Mouse (Mus musculus) CH12.LX (cell line): ENCODE results near the gene Wars. TPM values are rescaled to one million over a fixed set of nuclear protein-coding genes. Genes with fewer than 3 reads are reported as not detected.

Source experiments
- DNase-seq: peaks from one replicate; pipeline ENCODE4 v3.0.0-alpha.2; 2013; ENCODE audit errors: extremely low read depth
- H3K27ac ChIP-seq: 2 replicates; pipeline ENCODE4 v1.5.1; 2012; ENCODE audit warnings: low read depth, mild to moderate bottlenecking, control low read depth, moderate library complexity; ENCODE audit not compliant: insufficient read depth
- H3K27me3 ChIP-seq: replicated peaks from 2 replicates; pipeline ENCODE3; 2012; ENCODE audit warnings: inconsistent platforms
- H3K36me3 ChIP-seq, 2 experiments: replicated peaks in 1 of 2; 2 replicates each; pipeline versions ENCODE3 to v1.6.1; 2012; ENCODE audit warnings: inconsistent platforms in 1 of 2, low read length in 1 of 2, mild to moderate bottlenecking in 1 of 2, mixed read lengths in 1 of 2, moderate library complexity in 1 of 2; ENCODE audit not compliant: control insufficient read depth in 1 of 2, insufficient read depth in 1 of 2
- H3K4me1 ChIP-seq, 2 experiments: 2 replicates each; pipeline ENCODE4 v1.6.1; 2012; ENCODE audit warnings: inconsistent platforms in 1 of 2, moderate library complexity in 1 of 2; ENCODE audit not compliant: insufficient read depth in 2 of 2, control insufficient read depth in 1 of 2
- H3K4me2 ChIP-seq: 2 replicates; pipeline ENCODE4 v1.6.1; 2012; ENCODE audit warnings: low read depth, mild to moderate bottlenecking, control low read depth; ENCODE audit not compliant: poor library complexity, insufficient read depth, severe bottlenecking
- H3K4me3 ChIP-seq, 3 experiments: fragments of 150-350 bp in 1 of 3; sonication (generic) in 1 of 3; replicated peaks in 1 of 3; 2 replicates each; pipeline versions ENCODE3 to v1.5.1; 2011 to 2012; ENCODE audit warnings: low read depth in 2 of 3, low read length in 2 of 3, mild to moderate bottlenecking in 2 of 3, moderate library complexity in 2 of 3, control low read depth in 1 of 3, improper control_type of control experiment in 1 of 3, inconsistent platforms in 1 of 3, mixed read lengths in 1 of 3; ENCODE audit not compliant: poor library complexity in 1 of 3
- H3K79me2 ChIP-seq: replicated peaks from 2 replicates; pipeline ENCODE4 v1.6.1; 2012; ENCODE audit warnings: mild to moderate bottlenecking, moderate library complexity; ENCODE audit not compliant: control insufficient read depth, poor library complexity, insufficient read depth, severe bottlenecking; ENCODE audit errors: extremely low read depth
- H3K9ac ChIP-seq: 2 replicates; pipeline ENCODE4 v1.6.1; 2012; ENCODE audit warnings: low read depth, mild to moderate bottlenecking, control low read depth, moderate library complexity; ENCODE audit not compliant: insufficient read depth
- H3K9me3 ChIP-seq: replicated peaks from 2 replicates; pipeline ENCODE3; 2012; ENCODE audit warnings: low read length, inconsistent platforms, mixed read lengths
- BHLHE40 ChIP-seq: IDR thresholded peaks from 2 replicates; pipeline ENCODE4 v1.6.1; 2011; ENCODE audit warnings: mild to moderate bottlenecking, low read depth, low read length, improper control_type of control experiment
- CHD1 ChIP-seq: IDR thresholded peaks from 2 replicates; pipeline ENCODE4 v1.6.1; 2012; ENCODE audit warnings: low read depth, low read length, improper control_type of control experiment, inconsistent platforms
- E2F4 ChIP-seq: IDR thresholded peaks from 2 replicates; pipeline ENCODE4 v1.6.1; 2011; ENCODE audit warnings: low read depth, low read length, improper control_type of control experiment; ENCODE audit not compliant: insufficient replicate concordance
- EP300 ChIP-seq: IDR thresholded peaks from 2 replicates; pipeline ENCODE4 v1.6.1; 2011; ENCODE audit warnings: low read length, improper control_type of control experiment
- HCFC1 ChIP-seq: IDR thresholded peaks from 2 replicates; pipeline ENCODE4 v1.6.1; 2012; ENCODE audit warnings: low read depth, mild to moderate bottlenecking, inconsistent platforms, low read length, improper control_type of control experiment
- JUND ChIP-seq: conservative IDR thresholded peaks from 2 replicates; pipeline ENCODE4 v1.6.1; 2011; ENCODE audit warnings: low read depth, low read length, improper control_type of control experiment
- MAFK ChIP-seq: IDR thresholded peaks from 2 replicates; pipeline ENCODE4 v1.6.1; 2011; ENCODE audit warnings: low read length, improper control_type of control experiment; ENCODE audit not compliant: insufficient replicate concordance
- MEF2A ChIP-seq: IDR thresholded peaks from 2 replicates; pipeline ENCODE4 v1.6.1; 2014; ENCODE audit warnings: low read depth, mild to moderate bottlenecking, inconsistent platforms, low read length, improper control_type of control experiment, borderline replicate concordance
- MYC ChIP-seq: IDR thresholded peaks from 2 replicates; pipeline ENCODE4 v1.6.1; 2011; ENCODE audit warnings: low read depth, mild to moderate bottlenecking, improper control_type of control experiment, low read length
- NRF1 ChIP-seq: IDR thresholded peaks from 2 replicates; pipeline ENCODE4 v1.6.1; 2014; ENCODE audit warnings: low read depth, mild to moderate bottlenecking, inconsistent platforms, low read length, improper control_type of control experiment, moderate library complexity
- PAX5 ChIP-seq: IDR thresholded peaks from 2 replicates; pipeline ENCODE4 v1.6.1; 2012; ENCODE audit warnings: low read length, inconsistent platforms, mixed read lengths
- POLR2AphosphoS2 ChIP-seq: IDR thresholded peaks from 2 replicates; pipeline ENCODE4 v1.6.1; 2011; ENCODE audit warnings: low read depth, low read length, improper control_type of control experiment
- RAD21 ChIP-seq: IDR thresholded peaks from 2 replicates; pipeline ENCODE4 v1.6.1; 2011; ENCODE audit warnings: low read depth, mild to moderate bottlenecking, low read length, improper control_type of control experiment, moderate library complexity
- SIN3A ChIP-seq: IDR thresholded peaks from 2 replicates; pipeline ENCODE4 v1.6.1; 2012; ENCODE audit warnings: low read length, improper control_type of control experiment, inconsistent platforms
- SMC3 ChIP-seq: IDR thresholded peaks from 2 replicates; pipeline ENCODE4 v1.6.1; 2011; ENCODE audit warnings: low read depth, low read length, improper control_type of control experiment
- UBTF ChIP-seq: IDR thresholded peaks from 2 replicates; pipeline ENCODE4 v1.6.1; 2012; ENCODE audit warnings: low read depth, mild to moderate bottlenecking, inconsistent platforms, low read length, improper control_type of control experiment, moderate library complexity
- USF1 ChIP-seq: IDR thresholded peaks from 2 replicates; pipeline ENCODE4 v1.6.1; 2014; ENCODE audit warnings: low read depth, mild to moderate bottlenecking, inconsistent platforms, low read length, improper control_type of control experiment
- USF2 ChIP-seq: conservative IDR thresholded peaks from 2 replicates; pipeline ENCODE4 v1.6.1; 2011; ENCODE audit warnings: low read depth, low read length, improper control_type of control experiment
- ZC3H11A ChIP-seq: IDR thresholded peaks from 2 replicates; pipeline ENCODE4 v1.6.1; 2012; ENCODE audit warnings: low read depth, mild to moderate bottlenecking, inconsistent platforms, low read length, improper control_type of control experiment
- ZMIZ1 ChIP-seq: IDR thresholded peaks from 2 replicates; pipeline ENCODE4 v1.6.1; 2012; ENCODE audit warnings: low read depth, mild to moderate bottlenecking, inconsistent platforms, low read length, improper control_type of control experiment
- dilution Hi-C: fragments of 300-500 bp; cut with MboI; formaldehyde crosslinking; loops from 2 replicates; pipeline ENCODE4 v1.14.3; 2020; ENCODE audit warnings: low sequenced_read_pairs; ENCODE audit not compliant: extremely low pct_unique_long_range_greater_than_20kb, extremely low pct_ligation_motif_present
- in situ Hi-C: fragments of 300-500 bp; cut with MboI; formaldehyde crosslinking; loops from 3 replicates; pipeline ENCODE4 v1.14.3; 2019; ENCODE audit warnings: low sequenced_read_pairs, low pct_ligation_motif_present, low pct_unique_long_range_greater_than_20kb, mixed read lengths
- polyA plus RNA-seq: library from polyadenylated mRNA; unstranded; fragments of >175 nt; gene quantifications from 2 replicates; pipeline ENCODE4 v1.2.1, GENCODE M21; 2012; ENCODE audit warnings: low read depth; ENCODE audit not compliant: insufficient read length
- total RNA-seq, 2 experiments: library from RNA; depleted of rRNA; stranded (reverse); fragments of 300-350 nt in 1 of 2; fragments of >200 nt in 1 of 2; gene quantifications; 2 replicates each; pipeline ENCODE4 v1.2.3; 2012 to 2014

The Wars gene
- total and polyA plus RNA-seq, 3 experiments = 73.5 to 93.5 (median 88.0) TPM

- no peak overlapping the region for H3K27ac ChIP-seq
- H3K9me3 ChIP-seq = no peaks in the 10 kb centered on the region
- dilution Hi-C loops = no loop called here
- no peaks in the 10 kb centered on the region for H3K4me1 ChIP-seq
- H3K9ac ChIP-seq = no peak overlapping the region
- TF ChIP-seq E2F4 (no peak), USF2 (no peak), MAFK (no peak), PAX5 (no peak), MYC (no peak), SMC3 (no peak), MEF2A (no peak), RAD21 (no peak), SIN3A (no peak), UBTF (no peak), EP300 (no peak), USF1 (no peak), BHLHE40 (no peak), POLR2AphosphoS2 (no peak), ZC3H11A (no peak)
- H3K4me2 ChIP-seq = no peak overlapping the region
- in situ Hi-C loops = no loop called here
- DNase-seq = no peak
- no peaks in the 10 kb centered on the region for H3K27me3 ChIP-seq
- peaks cover 84 to 98% of the 10 kb centered on the region in 2 experiments for H3K36me3 ChIP-seq
- H3K79me2 ChIP-seq = no peaks in the 10 kb centered on the region
- no peak overlapping the region for H3K4me3 ChIP-seq
These were observed 13.4 kb downstream of the Wars start for GRCm38 (mm10) chr12:108880606-108881005.

DNA sequence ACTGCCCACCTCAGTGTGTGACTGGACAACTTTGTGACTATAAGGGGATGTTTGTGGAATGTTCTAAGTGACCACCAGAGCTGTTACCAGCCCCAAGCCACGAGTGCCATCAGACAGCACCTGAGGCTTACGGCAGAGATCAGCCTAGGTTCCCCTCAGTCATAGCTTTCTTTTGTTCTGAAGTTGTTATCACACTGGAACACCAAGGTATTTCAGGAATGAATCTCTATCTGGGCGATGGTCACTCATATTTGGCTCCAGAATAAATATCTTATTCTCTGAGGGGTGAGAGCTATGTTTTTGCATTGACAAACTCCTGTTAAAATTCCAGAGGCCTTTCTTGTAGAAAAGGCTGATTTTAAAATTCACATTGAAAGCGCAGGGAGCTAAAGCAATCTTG lies 14.8 kb downstream of the Wars start:
- dilution Hi-C loops = no loop called here

More for the DNA sequence above, 14.8 kb downstream of the Wars start:
- Histone ChIP-seq H3K9me3 (no peaks in the 10 kb centered on the region), H3K27me3 (no peaks in the 10 kb centered on the region), H3K9ac (no peak overlapping the region), H3K4me3 (no peak overlapping the region), H3K4me1 (no peaks in the 10 kb centered on the region), H3K36me3 (peaks cover 84 to 98% of the 10 kb centered on the region in 2 experiments), H3K4me2 (no peak overlapping the region), H3K27ac (no peak overlapping the region), H3K79me2 (no peaks in the 10 kb centered on the region)
- in situ Hi-C loops = no loop called here
- TF ChIP-seq NRF1 = no peak
- no peak for TF ChIP-seq HCFC1
- TF ChIP-seq MEF2A = no peak
- TF ChIP-seq JUND = no peak
- TF ChIP-seq CHD1 = no peak
- no peak for TF ChIP-seq EP300
- no peak for TF ChIP-seq ZMIZ1
- no peak for DNase-seq
